Mouse (Mus musculus): Measurements from ENCODE around the gene Hectd3. TPM values are rescaled to one million over a fixed set of nuclear protein-coding genes. Genes with fewer than 3 reads are reported as not detected.

The Hectd3 gene
- polyA plus RNA-seq, 1 experiment from 2014 or later, result 6.3 TPM

GRCm38 (mm10) chr4:117010231-117010630 lies 15.1 kb downstream of the Hectd3 start:
- Histone ChIP-seq H3K4me2 (replicated peaks; ENCODE audit: low read depth) (no peak overlapping the region), H3K9ac (ENCODE audit: low read length) (no peak overlapping the region), H3K4me3 (ENCODE audit: low read depth, low read length) (no peak overlapping the region), H3K27me3 (ENCODE audit: control insufficient read depth, insufficient read depth, low read length) (no peaks in the 10 kb centered on the region), H3K27ac (replicated peaks) (no peak overlapping the region), H3K36me3 (ENCODE audit: control insufficient read depth, insufficient read depth, low read length) (no peaks in the 10 kb centered on the region), H3K9me3 (ENCODE audit: control insufficient read depth, low read length) (no peaks in the 10 kb centered on the region), H3K4me1 (replicated peaks; ENCODE audit: control insufficient read depth, insufficient read depth) (no peaks in the 10 kb centered on the region)
- no peak for DNase-seq (ENCODE audit: low spot score)
- WGBS, result 67% methylated on average over 5 of the region's 5 CpGs
- ATAC-seq (ENCODE audit: low FRiP score, low TSS enrichment), result no peak
- TF ChIP-seq CTCF (IDR thresholded peaks at IDR 0.05; ENCODE audit: low read depth) (no peak), EP300 (optimal IDR thresholded peaks at IDR 0.05) (no peak)

- Histone ChIP-seq H3K9ac (ENCODE audit: low read length) (no peak overlapping the region), H3K36me3 (ENCODE audit: control insufficient read depth, insufficient read depth, low read length) (no peaks in the 10 kb centered on the region), H3K27me3 (ENCODE audit: control insufficient read depth, insufficient read depth, low read length) (no peaks in the 10 kb centered on the region), H3K4me3 (ENCODE audit: low read depth, low read length) (no peak overlapping the region), H3K4me1 (replicated peaks; ENCODE audit: control insufficient read depth, insufficient read depth) (no peaks in the 10 kb centered on the region), H3K9me3 (ENCODE audit: control insufficient read depth, low read length) (no peaks in the 10 kb centered on the region), H3K4me2 (replicated peaks; ENCODE audit: low read depth) (no peak overlapping the region), H3K27ac (replicated peaks) (no peak overlapping the region)
- DNase-seq (ENCODE audit: low spot score), result no peak
- no peak for ATAC-seq (ENCODE audit: low FRiP score, low TSS enrichment)
- WGBS, result 75% methylated on average over 6 of the region's 6 CpGs
- TF ChIP-seq CTCF (IDR thresholded peaks at IDR 0.05; ENCODE audit: low read depth) (no peak), EP300 (optimal IDR thresholded peaks at IDR 0.05) (no peak)
Measured at GRCm38 (mm10) chr4:117013596-117013995, 18.5 kb downstream of the Hectd3 start.

- no peaks in the 10 kb centered on the region for H3K27me3 ChIP-seq (ENCODE audit: control insufficient read depth, insufficient read depth, low read length)
- no peak for ATAC-seq (ENCODE audit: low FRiP score, low TSS enrichment)
- 68% methylated on average over 4 of the region's 4 CpGs for WGBS
Measured at GRCm38 (mm10) chr4:117014901-117015415, 19.8 kb downstream of the Hectd3 start.

GRCm38 (mm10) chr4:117017738-117018137 lies 22.6 kb downstream of the Hectd3 start:
- no peak overlapping the region for H3K4me2 ChIP-seq (replicated peaks; ENCODE audit: low read depth)
- H3K4me3 ChIP-seq (ENCODE audit: low read depth, low read length), result no peak overlapping the region
- no peaks in the 10 kb centered on the region for H3K27me3 ChIP-seq (ENCODE audit: control insufficient read depth, insufficient read depth, low read length)
- ATAC-seq (ENCODE audit: low FRiP score, low TSS enrichment) (no peak), DNase-seq (ENCODE audit: low spot score) (no peak)
- no peak overlapping the region for H3K9ac ChIP-seq (ENCODE audit: low read length)
- H3K9me3 ChIP-seq (ENCODE audit: control insufficient read depth, low read length), result no peaks in the 10 kb centered on the region
- no peaks in the 10 kb centered on the region for H3K4me1 ChIP-seq (replicated peaks; ENCODE audit: control insufficient read depth, insufficient read depth)
- TF ChIP-seq CTCF (IDR thresholded peaks at IDR 0.05; ENCODE audit: low read depth) (peak; percentile 36), EP300 (optimal IDR thresholded peaks at IDR 0.05) (no peak)
- 87% methylated on average over 2 of the region's 2 CpGs for WGBS
- H3K36me3 ChIP-seq (ENCODE audit: control insufficient read depth, insufficient read depth, low read length), result 0 out of 2 replicates have a peak, but pooled peaks cover 4% of the 10 kb centered on the region
- H3K27ac ChIP-seq (replicated peaks), result no peak overlapping the region

More at GRCm38 (mm10) chr4:117014901-117015415, 19.8 kb downstream of the Hectd3 start:
- Histone ChIP-seq H3K36me3 (ENCODE audit: control insufficient read depth, insufficient read depth, low read length) (no peaks in the 10 kb centered on the region), H3K4me1 (replicated peaks; ENCODE audit: control insufficient read depth, insufficient read depth) (no peaks in the 10 kb centered on the region), H3K4me3 (ENCODE audit: low read depth, low read length) (no peak overlapping the region), H3K4me2 (replicated peaks; ENCODE audit: low read depth) (no peak overlapping the region), H3K9me3 (ENCODE audit: control insufficient read depth, low read length) (no peaks in the 10 kb centered on the region), H3K9ac (ENCODE audit: low read length) (no peak overlapping the region), H3K27ac (replicated peaks) (no peak overlapping the region)
- no peak for DNase-seq (ENCODE audit: low spot score)
- TF ChIP-seq EP300 (optimal IDR thresholded peaks at IDR 0.05) (no peak), CTCF (IDR thresholded peaks at IDR 0.05; ENCODE audit: low read depth) (no peak)

- ATAC-seq (ENCODE audit: low FRiP score, low TSS enrichment), result no peak
- H3K4me2 ChIP-seq (replicated peaks; ENCODE audit: low read depth), result no peak overlapping the region
- TF ChIP-seq EP300 (optimal IDR thresholded peaks at IDR 0.05) (no peak), CTCF (IDR thresholded peaks at IDR 0.05; ENCODE audit: low read depth) (no peak)
- H3K4me3 ChIP-seq (ENCODE audit: low read depth, low read length), result no peak overlapping the region
- no peaks in the 10 kb centered on the region for H3K4me1 ChIP-seq (replicated peaks; ENCODE audit: control insufficient read depth, insufficient read depth)
- no peaks in the 10 kb centered on the region for H3K27me3 ChIP-seq (ENCODE audit: control insufficient read depth, insufficient read depth, low read length)
- H3K9me3 ChIP-seq (ENCODE audit: control insufficient read depth, low read length), result no peaks in the 10 kb centered on the region
- H3K9ac ChIP-seq (ENCODE audit: low read length), result no peak overlapping the region
- no peak for DNase-seq (ENCODE audit: low spot score)
- 0 out of 2 replicates have a peak, but pooled peaks cover 4% of the 10 kb centered on the region for H3K36me3 ChIP-seq (ENCODE audit: control insufficient read depth, insufficient read depth, low read length)
- 89% methylated on average over 7 of the region's 7 CpGs for WGBS
- no peak overlapping the region for H3K27ac ChIP-seq (replicated peaks)
Measured at GRCm38 (mm10) chr4:117018327-117018726, 23.2 kb downstream of the Hectd3 start.

Measured in stomach, postnatal 0 days (tissue).